Mouse (Mus musculus): ENCODE measurements at regions not wholly inside any gene's neighbourhood (a gene's known extent, or its start where the extent isn't known, plus 50 kb on each side); places are given as distances from the start of the nearest gene placed in this dataset.

DNA sequence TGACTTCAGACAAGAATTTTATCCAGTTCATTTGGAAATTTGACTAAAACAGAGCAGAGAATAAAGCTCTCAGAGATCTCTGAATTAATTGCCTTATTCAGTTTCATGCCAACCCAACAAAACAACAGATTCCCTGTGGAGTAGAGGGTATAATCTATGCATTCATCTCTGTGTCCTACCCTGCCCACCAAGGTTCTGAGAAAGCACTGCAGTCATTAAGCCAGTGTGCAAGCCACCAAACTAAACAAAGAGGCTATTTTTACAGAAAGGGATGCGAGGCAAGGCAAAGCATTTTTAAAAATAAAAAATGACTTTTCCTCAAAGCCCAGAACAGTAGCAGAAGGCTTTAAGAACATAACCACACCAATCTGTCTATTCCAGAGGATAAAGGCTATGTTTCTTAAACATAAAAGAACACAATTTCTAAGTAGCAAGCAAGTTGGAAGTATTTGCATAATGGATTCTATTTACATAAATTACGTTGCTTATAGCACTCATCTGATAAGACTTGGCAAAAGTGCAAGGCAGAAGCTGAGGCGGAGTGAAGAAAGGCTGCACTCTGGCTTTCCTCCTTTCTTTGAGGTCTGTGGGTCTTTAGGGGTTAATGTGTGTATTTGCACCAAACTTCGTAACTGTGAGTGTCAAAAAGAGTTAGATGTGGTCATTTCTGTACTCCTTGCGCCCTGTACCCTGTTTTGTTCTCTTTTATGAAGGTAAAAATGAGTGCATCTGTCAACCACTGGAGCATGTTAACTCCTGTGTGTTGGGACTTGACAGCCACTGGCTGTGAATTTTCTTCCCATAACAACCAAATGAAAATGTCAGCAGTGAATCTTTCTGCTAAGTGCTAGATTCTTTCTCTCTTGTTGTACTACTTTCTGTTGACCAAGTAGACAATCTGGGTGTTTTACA, 430.6 kb upstream of the Igfbp7 start:
- WGBS = 45% methylated on average over 5 of the region's 5 CpGs

DNA sequence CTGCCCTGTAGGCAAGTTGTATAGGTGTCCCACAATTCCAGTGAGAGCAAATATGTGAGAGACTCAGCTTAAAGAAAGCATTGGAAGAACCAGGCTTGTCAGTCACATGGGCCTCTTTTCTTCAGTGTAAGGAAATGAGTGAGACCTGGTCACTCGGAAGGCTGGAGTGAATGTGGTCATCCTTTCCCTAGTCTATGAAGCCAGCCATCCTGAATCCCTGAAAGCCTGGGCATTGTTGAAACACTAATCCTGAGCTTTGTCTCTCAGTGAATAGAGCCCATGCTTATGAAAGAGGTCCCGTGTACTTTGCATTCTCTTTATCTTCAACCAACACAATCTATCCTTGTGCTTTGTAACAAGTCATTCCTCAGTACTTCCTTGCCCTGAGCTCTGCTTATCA, 420.1 kb upstream of the Igfbp7 start:
- no peak overlapping the region for H3K4me3 ChIP-seq
- H3K79me2 ChIP-seq (replicated peaks; ENCODE audit: control insufficient read depth, insufficient read depth, low read length) = no peaks in the 10 kb centered on the region
- no peak overlapping the region for H3K27ac ChIP-seq
- DNase-seq = no peak
- intact Hi-C loops (cut with DNase I) = no loop called here
- TF ChIP-seq CTCF (IDR thresholded peaks at IDR 0.05) (no peak), EP300 (IDR thresholded peaks at IDR 0.05; ENCODE audit: insufficient read depth, low read depth, low read length) (no peak), POLR2A (IDR thresholded peaks at IDR 0.05; ENCODE audit: insufficient read depth, low read depth, low read length) (no peak)
- WGBS = 74% methylated on average over 2 of the region's 2 CpGs
- no peaks in the 10 kb centered on the region for H3K36me3 ChIP-seq (ENCODE audit: control insufficient read depth, insufficient read depth, low read length)
- H3K4me1 ChIP-seq (ENCODE audit: control insufficient read depth, insufficient read depth, low read length) = no peaks in the 10 kb centered on the region
- no peaks in the 10 kb centered on the region for H3K27me3 ChIP-seq (ENCODE audit: control insufficient read depth, insufficient read depth, low read length)
- no peak overlapping the region for H3K9ac ChIP-seq (ENCODE audit: low read depth, low read length)

More for the DNA sequence above, 430.6 kb upstream of the Igfbp7 start:
- DNase-seq = no peak
- H3K9ac ChIP-seq (ENCODE audit: low read depth, low read length) = no peak overlapping the region
- H3K79me2 ChIP-seq (replicated peaks; ENCODE audit: control insufficient read depth, insufficient read depth, low read length) = no peaks in the 10 kb centered on the region
- no peaks in the 10 kb centered on the region for H3K4me1 ChIP-seq (ENCODE audit: control insufficient read depth, insufficient read depth, low read length)
- no peaks in the 10 kb centered on the region for H3K27me3 ChIP-seq (ENCODE audit: control insufficient read depth, insufficient read depth, low read length)
- TF ChIP-seq POLR2A (IDR thresholded peaks at IDR 0.05; ENCODE audit: insufficient read depth, low read depth, low read length) (no peak), EP300 (IDR thresholded peaks at IDR 0.05; ENCODE audit: insufficient read depth, low read depth, low read length) (no peak), CTCF (IDR thresholded peaks at IDR 0.05) (no peak)
- intact Hi-C loops (cut with DNase I) = no loop called here
- no peak overlapping the region for H3K27ac ChIP-seq
- no peak overlapping the region for H3K4me3 ChIP-seq
- no peaks in the 10 kb centered on the region for H3K36me3 ChIP-seq (ENCODE audit: control insufficient read depth, insufficient read depth, low read length)

GRCm38 (mm10) chr5:77826063-77826462, 418.2 kb upstream of the Igfbp7 start:
- Histone ChIP-seq H3K79me2 (replicated peaks; ENCODE audit: control insufficient read depth, insufficient read depth, low read length) (no peaks in the 10 kb centered on the region), H3K4me1 (ENCODE audit: control insufficient read depth, insufficient read depth, low read length) (no peaks in the 10 kb centered on the region), H3K27ac (no peak overlapping the region), H3K9ac (ENCODE audit: low read depth, low read length) (no peak overlapping the region), H3K4me3 (no peak overlapping the region), H3K36me3 (ENCODE audit: control insufficient read depth, insufficient read depth, low read length) (no peaks in the 10 kb centered on the region), H3K27me3 (ENCODE audit: control insufficient read depth, insufficient read depth, low read length) (no peaks in the 10 kb centered on the region)
- DNase-seq = no peak
- no peak for TF ChIP-seq EP300 (IDR thresholded peaks at IDR 0.05; ENCODE audit: insufficient read depth, low read depth, low read length)
- TF ChIP-seq POLR2A (IDR thresholded peaks at IDR 0.05; ENCODE audit: insufficient read depth, low read depth, low read length) = no peak
- TF ChIP-seq CTCF (IDR thresholded peaks at IDR 0.05) = no peak
- intact Hi-C loops (cut with DNase I) = no loop called here
- WGBS = 68% methylated on average over 4 of the region's 4 CpGs

- no peaks in the 10 kb centered on the region for H3K79me2 ChIP-seq (replicated peaks; ENCODE audit: control insufficient read depth, insufficient read depth, low read length)
- H3K27ac ChIP-seq = no peak overlapping the region
- no peaks in the 10 kb centered on the region for H3K4me1 ChIP-seq (ENCODE audit: control insufficient read depth, insufficient read depth, low read length)
- H3K9ac ChIP-seq (ENCODE audit: low read depth, low read length) = no peak overlapping the region
- intact Hi-C loops (cut with DNase I) = no loop called here
- DNase-seq = no peak
- no peaks in the 10 kb centered on the region for H3K36me3 ChIP-seq (ENCODE audit: control insufficient read depth, insufficient read depth, low read length)
- H3K4me3 ChIP-seq = no peak overlapping the region
- TF ChIP-seq POLR2A (IDR thresholded peaks at IDR 0.05; ENCODE audit: insufficient read depth, low read depth, low read length) (no peak), CTCF (IDR thresholded peaks at IDR 0.05) (no peak), EP300 (IDR thresholded peaks at IDR 0.05; ENCODE audit: insufficient read depth, low read depth, low read length) (no peak)
- WGBS = 74% methylated on average over 7 of the region's 7 CpGs
- H3K27me3 ChIP-seq (ENCODE audit: control insufficient read depth, insufficient read depth, low read length) = no peaks in the 10 kb centered on the region
These were observed 409.0 kb upstream of the Igfbp7 start for GRCm38 (mm10) chr5:77816759-77817280.

DNA sequence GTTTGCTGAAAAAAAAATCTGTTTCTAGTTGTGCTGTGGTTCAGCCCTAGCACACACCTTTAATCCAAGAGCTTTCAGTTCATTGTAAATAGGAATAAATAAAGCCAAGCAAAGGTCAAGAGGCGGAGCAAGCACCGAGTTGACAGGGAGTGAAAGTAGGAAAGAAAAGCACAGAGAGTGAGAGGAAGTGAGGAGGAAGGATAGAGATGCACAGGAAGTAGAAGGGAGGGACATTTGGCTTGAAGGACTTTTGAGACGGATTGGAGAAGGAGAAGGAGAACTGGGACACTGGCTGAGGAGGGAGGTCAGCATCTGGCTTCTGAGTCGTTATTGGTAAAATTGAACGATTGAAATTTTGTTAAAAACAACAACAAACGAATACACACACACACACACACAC, 402.0 kb upstream of the Igfbp7 start:
- H3K36me3 ChIP-seq (ENCODE audit: control insufficient read depth, insufficient read depth, low read length) = no peaks in the 10 kb centered on the region
- H3K4me3 ChIP-seq = no peak overlapping the region
- no peak overlapping the region for H3K27ac ChIP-seq
- no peaks in the 10 kb centered on the region for H3K4me1 ChIP-seq (ENCODE audit: control insufficient read depth, insufficient read depth, low read length)
- no peak for DNase-seq
- H3K79me2 ChIP-seq (replicated peaks; ENCODE audit: control insufficient read depth, insufficient read depth, low read length) = no peaks in the 10 kb centered on the region
- 62% methylated on average over 6 of the region's 6 CpGs for WGBS
- H3K27me3 ChIP-seq (ENCODE audit: control insufficient read depth, insufficient read depth, low read length) = no peaks in the 10 kb centered on the region
- TF ChIP-seq EP300 (IDR thresholded peaks at IDR 0.05; ENCODE audit: insufficient read depth, low read depth, low read length) (no peak), POLR2A (IDR thresholded peaks at IDR 0.05; ENCODE audit: insufficient read depth, low read depth, low read length) (no peak), CTCF (IDR thresholded peaks at IDR 0.05) (no peak)
- intact Hi-C loops (cut with DNase I) = no loop called here
- no peak overlapping the region for H3K9ac ChIP-seq (ENCODE audit: low read depth, low read length)

- H3K9ac ChIP-seq (ENCODE audit: low read depth, low read length) = no peak overlapping the region
- WGBS = 32% methylated on average over 3 of the region's 3 CpGs
- TF ChIP-seq EP300 (IDR thresholded peaks at IDR 0.05; ENCODE audit: insufficient read depth, low read depth, low read length) = no peak
- TF ChIP-seq CTCF (IDR thresholded peaks at IDR 0.05) = peak; percentile 76
- no peak for TF ChIP-seq POLR2A (IDR thresholded peaks at IDR 0.05; ENCODE audit: insufficient read depth, low read depth, low read length)
- no peaks in the 10 kb centered on the region for H3K36me3 ChIP-seq (ENCODE audit: control insufficient read depth, insufficient read depth, low read length)
- no peaks in the 10 kb centered on the region for H3K79me2 ChIP-seq (replicated peaks; ENCODE audit: control insufficient read depth, insufficient read depth, low read length)
- no peaks in the 10 kb centered on the region for H3K27me3 ChIP-seq (ENCODE audit: control insufficient read depth, insufficient read depth, low read length)
- H3K27ac ChIP-seq = no peak overlapping the region
- H3K4me3 ChIP-seq = no peak overlapping the region
- no peaks in the 10 kb centered on the region for H3K4me1 ChIP-seq (ENCODE audit: control insufficient read depth, insufficient read depth, low read length)
- intact Hi-C loops (cut with DNase I) = no loop called here
- DNase-seq = peak in 1 of 2 experiments; percentile 30
These were observed 399.9 kb upstream of the Igfbp7 start for GRCm38 (mm10) chr5:77807726-77808125.

Measured in heart, adult 2 months (tissue).